Mouse (Mus musculus) heart, embryonic 11.5 days (tissue): ENCODE measurements around the gene Sfxn3. TPM values are rescaled to one million over a fixed set of nuclear protein-coding genes. Genes with fewer than 3 reads are reported as not detected.

Experiments used
- ATAC-seq: fragments of 200-750 bp; cut with Nextera tagmentation; replicated peaks from 2 replicates; pipeline ENCODE4 v1.8.0; 2017; ENCODE audit warnings: moderate library complexity; ENCODE audit not compliant: insufficient number of reproducible peaks, low FRiP score, low TSS enrichment
- H3K27ac ChIP-seq: fragments of 300-500 bp; sonication (generic); 2 replicates; pipeline ENCODE4 v1.5.1; 2014; ENCODE audit warnings: mild to moderate bottlenecking, low read depth, low read length
- H3K27me3 ChIP-seq: fragments of 300-500 bp; sonication (generic); 2 replicates; pipeline ENCODE4 v1.6.1; 2014; ENCODE audit warnings: mild to moderate bottlenecking, low read length, mixed read lengths; ENCODE audit not compliant: control insufficient read depth, insufficient read depth
- H3K36me3 ChIP-seq: fragments of 300-500 bp; sonication (generic); 2 replicates; pipeline ENCODE4 v1.6.1; 2014; ENCODE audit warnings: mild to moderate bottlenecking, low read length, moderate library complexity, mixed read lengths; ENCODE audit not compliant: control insufficient read depth, insufficient read depth
- H3K4me1 ChIP-seq: fragments of 300-500 bp; sonication (generic); 2 replicates; pipeline ENCODE4 v1.6.1; 2014; ENCODE audit warnings: low read length; ENCODE audit not compliant: control insufficient read depth, insufficient read depth
- H3K4me2 ChIP-seq: fragments of 300-500 bp; sonication (generic); 2 replicates; pipeline ENCODE4 v1.6.1; 2014; ENCODE audit warnings: mild to moderate bottlenecking, moderate library complexity
- H3K4me3 ChIP-seq: fragments of 300-500 bp; sonication (generic); 2 replicates; pipeline ENCODE4 v1.5.1; 2014; ENCODE audit warnings: low read depth, low read length
- H3K9ac ChIP-seq: fragments of 300-500 bp; sonication (generic); 2 replicates; pipeline ENCODE4 v1.6.1; 2014; ENCODE audit warnings: mild to moderate bottlenecking, low read depth, low read length, moderate library complexity
- H3K9me3 ChIP-seq: fragments of 300-500 bp; sonication (generic); replicated peaks from 2 replicates; pipeline ENCODE4 v1.6.1; 2016; ENCODE audit warnings: low read length; ENCODE audit not compliant: control insufficient read depth
- WGBS: fragments of 180-500 bp; shearing (Covaris S2); extraction: QIAGEN DNeasy Blood & Tissue Kit; methylation state at CpG from one replicate; pipeline ENCODE4 v1.1.7; 2014; ENCODE audit not compliant: insufficient replicate concordance; 5-methylcytosine and 5-hydroxymethylcytosine counted together
- polyA plus RNA-seq: library from polyadenylated mRNA; unstranded; fragments of >200 nt; fragmentation: Nextera tagmentation; extraction: Ambion mirVana; gene quantifications from 2 replicates; pipeline ENCODE4 v1.2.1, GENCODE M21; 2014

The Sfxn3 gene
- polyA plus RNA-seq, 1 experiment from 2014 or later = 16.0 TPM

DNA sequence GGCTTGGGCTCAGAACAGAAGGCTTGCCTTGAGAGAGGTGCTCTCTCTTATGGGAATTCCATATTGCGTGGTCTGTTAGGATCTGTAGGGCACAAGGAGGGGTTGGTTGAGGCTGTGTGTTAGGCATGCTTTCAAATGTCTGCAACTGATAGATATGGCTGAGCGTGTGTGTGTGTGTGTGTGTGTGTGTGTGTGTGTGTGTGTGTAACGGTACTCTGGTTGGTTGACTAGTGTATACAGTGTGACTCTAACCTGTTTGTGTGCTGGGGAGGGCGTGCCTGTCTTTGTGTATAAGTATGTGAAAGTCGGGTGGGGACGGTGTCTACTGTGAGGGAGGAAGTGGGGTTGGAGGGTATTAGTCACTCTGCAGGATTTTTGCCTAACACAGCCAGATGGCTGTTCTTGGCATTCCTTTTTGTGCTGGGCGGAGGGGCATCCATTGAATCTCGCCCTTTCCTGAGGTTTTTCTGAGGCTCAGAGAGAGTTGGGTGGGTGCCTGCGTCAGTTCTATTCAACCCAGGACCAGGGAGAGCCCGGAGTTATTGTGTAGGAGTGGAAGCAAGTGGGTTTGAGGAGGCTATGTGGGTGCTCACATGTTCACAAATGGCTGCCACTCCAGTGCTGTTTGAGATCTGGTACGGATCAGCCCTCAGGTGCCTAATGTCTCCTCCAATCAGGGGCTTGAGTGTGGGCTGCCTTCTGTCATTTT lies 786 bp downstream of the Sfxn3 start:
- H3K4me2 ChIP-seq = peak overlapping the region; percentile 84
- peak overlapping the region; percentile 74 for H3K9ac ChIP-seq
- H3K27me3 ChIP-seq = peaks cover 32% of the 10 kb centered on the region
- no peaks in the 10 kb centered on the region; the same call in 1 of the 2 replicates for H3K36me3 ChIP-seq
- ATAC-seq = peak; percentile 44
- peaks cover 14% of the 10 kb centered on the region for H3K4me1 ChIP-seq
- peak overlapping the region; percentile 78 for H3K27ac ChIP-seq
- no peaks in the 10 kb centered on the region for H3K9me3 ChIP-seq
- 36% methylated on average over 11 of the region's 11 CpGs for WGBS
- peak overlapping the region; percentile 57 for H3K4me3 ChIP-seq

DNA sequence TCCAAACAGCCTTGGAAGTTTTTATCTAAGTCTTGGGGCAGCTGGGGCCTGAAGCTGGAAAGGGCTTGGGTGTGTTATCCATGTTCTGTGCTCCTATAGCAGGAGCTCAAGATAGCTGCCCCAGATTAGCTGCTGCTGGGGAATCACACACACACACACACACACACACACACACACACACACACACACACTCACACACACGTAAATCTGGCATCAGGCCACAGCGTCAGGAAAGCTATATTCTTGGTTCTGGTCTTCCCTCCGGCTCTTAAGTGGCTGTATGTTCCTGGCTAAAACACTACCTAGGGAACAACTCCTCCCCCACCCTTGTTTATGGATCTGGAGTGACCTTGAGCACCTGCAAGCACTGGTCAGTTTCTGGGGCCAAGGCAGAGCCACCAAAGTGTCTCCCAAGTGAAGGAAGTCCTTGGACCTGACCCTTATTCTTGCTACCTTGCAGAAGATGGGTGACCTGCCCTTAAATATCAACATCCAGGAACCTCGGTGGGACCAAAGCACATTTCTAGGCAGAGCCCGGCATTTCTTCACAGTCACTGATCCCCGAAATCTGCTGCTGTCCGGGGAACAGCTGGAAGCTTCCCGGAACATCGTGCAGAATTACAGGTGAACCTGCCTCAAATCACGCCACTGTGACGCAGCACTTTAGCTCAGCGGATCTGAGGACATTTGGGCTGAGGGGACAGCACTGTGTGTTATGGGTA lies 1.5 kb downstream of the Sfxn3 start:
- H3K27ac ChIP-seq = peak overlapping the region; percentile 78

DNA sequence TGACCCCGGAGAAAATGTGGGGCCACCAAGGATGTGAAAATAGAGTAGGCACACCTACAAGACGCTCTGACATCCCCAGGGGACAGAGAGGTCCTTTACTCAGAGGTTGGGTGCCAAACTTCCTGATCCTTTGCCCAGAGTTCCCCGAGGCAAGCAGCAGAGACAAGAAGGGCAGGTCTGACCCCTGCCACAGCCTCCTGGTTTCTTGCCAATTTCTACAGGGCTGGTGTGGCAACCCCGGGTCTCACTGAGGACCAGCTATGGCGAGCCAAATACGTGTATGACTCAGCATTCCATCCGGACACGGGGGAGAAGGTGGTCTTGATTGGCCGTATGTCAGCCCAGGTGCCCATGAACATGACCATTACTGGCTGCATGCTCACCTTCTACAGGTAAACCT lies 2.2 kb downstream of the Sfxn3 start:
- peaks cover 4% of the 10 kb centered on the region; the same call in 1 of the 2 replicates for H3K36me3 ChIP-seq
- H3K9ac ChIP-seq = no peak overlapping the region
- H3K27me3 ChIP-seq = peaks cover 20% of the 10 kb centered on the region
- 71% methylated on average over 9 of the region's 9 CpGs for WGBS
- no peaks in the 10 kb centered on the region for H3K9me3 ChIP-seq
- no peak overlapping the region for H3K4me3 ChIP-seq
- no peak for ATAC-seq
- H3K4me2 ChIP-seq = no peak overlapping the region
- H3K27ac ChIP-seq = no peak overlapping the region
- H3K4me1 ChIP-seq = peaks cover 14% of the 10 kb centered on the region

More for the DNA sequence above, 1.5 kb downstream of the Sfxn3 start:
- no peaks in the 10 kb centered on the region for H3K9me3 ChIP-seq
- peak overlapping the region; percentile 57; the same call in 1 of the 2 replicates for H3K4me3 ChIP-seq
- peak overlapping the region; percentile 84 for H3K4me2 ChIP-seq
- peaks cover 25% of the 10 kb centered on the region for H3K27me3 ChIP-seq
- no peak for ATAC-seq
- peak overlapping the region; percentile 74; the same call in 1 of the 2 replicates for H3K9ac ChIP-seq
- 71% methylated on average over 12 of the region's 12 CpGs for WGBS
- peaks cover 14% of the 10 kb centered on the region for H3K4me1 ChIP-seq
- H3K36me3 ChIP-seq = peaks cover 4% of the 10 kb centered on the region; the same call in 1 of the 2 replicates

DNA sequence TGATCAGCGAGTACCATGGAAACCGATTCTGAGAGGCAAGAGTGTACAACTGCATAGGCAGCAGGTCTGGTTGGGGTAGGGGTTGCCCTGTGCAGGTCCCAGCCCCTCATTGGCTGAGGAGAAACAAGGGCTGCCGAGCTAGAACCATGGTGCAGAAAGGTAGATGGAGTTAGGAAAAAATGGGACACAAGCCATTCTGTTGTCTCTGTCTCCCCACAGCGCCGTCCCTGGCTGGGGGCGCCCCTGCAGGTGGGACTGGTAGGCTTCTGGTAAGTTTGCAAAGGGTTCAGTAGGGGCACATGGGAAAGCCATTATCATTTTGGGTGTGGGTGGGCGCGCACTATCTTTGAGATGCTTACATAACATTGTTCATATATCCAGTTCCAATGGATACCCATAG lies 6.1 kb downstream of the Sfxn3 start:
- 85% methylated on average over 8 of the region's 8 CpGs for WGBS
- no peak overlapping the region for H3K9ac ChIP-seq
- H3K27ac ChIP-seq = no peak overlapping the region
- H3K36me3 ChIP-seq = peaks cover 4% of the 10 kb centered on the region; the same call in 1 of the 2 replicates
- H3K4me2 ChIP-seq = no peak overlapping the region
- H3K4me3 ChIP-seq = no peak overlapping the region
- no peak for ATAC-seq
- peaks cover 8% of the 10 kb centered on the region; the same call in 1 of the 2 replicates for H3K4me1 ChIP-seq
- no peaks in the 10 kb centered on the region for H3K9me3 ChIP-seq
- H3K27me3 ChIP-seq = no peaks in the 10 kb centered on the region; the same call in 1 of the 2 replicates

DNA sequence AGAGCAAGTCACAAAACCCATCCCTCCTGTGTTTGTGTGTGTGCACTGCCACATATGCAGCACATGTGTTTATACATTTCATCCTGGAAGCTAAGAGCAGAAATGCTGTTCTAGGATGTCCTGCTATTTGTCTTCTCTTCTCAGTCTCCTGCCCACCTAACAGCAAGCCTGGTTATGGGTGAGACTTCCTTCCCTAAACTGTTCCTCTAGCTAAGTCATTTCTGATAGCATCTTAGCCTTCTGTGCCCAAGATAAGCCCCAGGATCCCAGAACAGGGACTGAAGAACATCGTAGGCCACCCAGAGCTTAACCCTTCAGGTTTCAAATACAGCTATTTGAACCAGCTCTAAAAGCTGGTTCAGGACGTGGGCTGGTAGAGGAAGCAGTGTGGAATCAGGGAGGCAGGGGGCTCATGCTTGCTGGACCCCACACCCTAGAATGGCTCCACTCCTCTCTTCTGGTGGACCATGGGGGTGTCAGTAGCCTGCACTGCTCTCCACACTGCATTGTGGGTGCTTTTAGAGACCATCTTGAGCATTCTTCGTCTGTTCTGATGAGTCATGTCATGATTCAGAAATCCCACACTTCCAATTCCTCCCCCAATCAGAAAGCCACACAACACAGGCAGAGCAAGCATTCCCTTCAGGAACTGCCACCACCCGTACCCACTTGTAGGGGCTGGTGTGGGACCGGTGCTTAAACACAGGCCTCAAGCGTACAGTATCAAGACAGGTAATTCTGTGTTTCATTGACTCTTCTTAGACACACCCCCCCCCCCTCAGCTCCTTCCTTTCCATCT lies 7.8 kb downstream of the Sfxn3 start:
- 68% methylated on average over 6 of the region's 6 CpGs for WGBS
- Histone ChIP-seq H3K4me2 (no peak overlapping the region), H3K9me3 (no peaks in the 10 kb centered on the region), H3K4me3 (no peak overlapping the region), H3K27me3 (no peaks in the 10 kb centered on the region; the same call in 1 of the 2 replicates), H3K9ac (no peak overlapping the region), H3K4me1 (peaks cover 11% of the 10 kb centered on the region; the same call in 1 of the 2 replicates), H3K36me3 (peaks cover 4% of the 10 kb centered on the region; the same call in 1 of the 2 replicates), H3K27ac (no peak overlapping the region)
- no peak for ATAC-seq

DNA sequence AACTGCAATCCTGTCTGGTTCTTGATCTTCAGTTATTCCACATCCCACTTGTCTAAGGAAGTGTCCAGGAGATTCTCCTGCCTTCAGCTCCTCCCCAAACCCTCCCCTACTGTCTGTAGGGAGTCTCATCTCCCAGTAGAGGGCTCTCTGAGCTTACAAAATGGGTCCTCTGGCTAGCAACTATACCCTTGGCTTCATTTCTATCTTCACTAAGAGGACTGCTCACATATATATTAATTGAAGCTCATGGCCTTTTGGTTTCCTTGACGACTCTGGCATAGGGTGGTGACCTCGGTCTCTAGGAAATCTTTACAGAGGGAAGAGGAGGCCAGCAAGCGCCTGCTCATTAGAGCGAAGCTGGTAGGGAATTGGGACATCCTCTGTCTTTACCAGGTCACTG lies 9.1 kb downstream of the Sfxn3 start:
- Histone ChIP-seq H3K27me3 (no peaks in the 10 kb centered on the region; the same call in 1 of the 2 replicates), H3K4me1 (peaks cover 11% of the 10 kb centered on the region; the same call in 1 of the 2 replicates), H3K4me2 (no peak overlapping the region), H3K27ac (no peak overlapping the region), H3K36me3 (peaks cover 4% of the 10 kb centered on the region; the same call in 1 of the 2 replicates), H3K4me3 (no peak overlapping the region), H3K9me3 (no peaks in the 10 kb centered on the region), H3K9ac (no peak overlapping the region)
- 51% methylated on average over 4 of the region's 4 CpGs for WGBS
- ATAC-seq = no peak

DNA sequence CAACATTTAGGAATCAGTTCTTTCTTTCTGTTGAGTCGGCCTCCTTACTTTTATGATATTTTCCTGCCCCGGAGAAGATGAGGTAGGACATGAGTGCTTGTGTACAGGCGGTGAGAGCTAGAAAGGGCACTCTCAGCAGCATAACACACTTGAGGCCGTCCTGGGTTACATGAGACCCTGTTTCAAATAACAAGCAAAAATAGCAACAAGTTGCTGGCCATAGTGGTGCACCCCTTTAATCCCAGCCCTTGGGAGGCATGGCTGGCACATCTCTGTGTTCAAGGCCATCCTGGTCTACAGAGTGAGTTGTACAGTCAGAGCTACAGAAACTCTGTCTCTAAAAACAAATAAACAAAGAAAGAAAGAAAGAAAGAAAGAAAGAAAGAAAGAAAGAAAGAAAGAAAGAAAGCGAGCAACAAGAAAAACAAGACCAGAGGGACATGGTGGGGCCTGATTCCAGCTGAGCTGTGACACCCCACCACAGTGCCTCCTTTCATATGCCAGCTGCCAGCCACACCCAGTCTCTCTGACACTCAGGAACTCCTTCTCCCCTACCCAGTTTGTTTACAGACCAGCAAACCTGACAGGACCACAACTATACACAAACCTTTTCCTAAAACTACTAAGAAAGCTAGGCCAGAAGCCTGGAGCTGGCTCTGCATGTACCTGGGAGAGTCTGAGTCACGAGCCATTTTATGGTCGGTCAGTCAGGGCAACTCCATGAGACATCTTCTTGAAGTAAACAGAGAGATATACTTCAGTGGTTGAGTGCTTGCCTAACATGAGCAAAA lies 9.8 kb downstream of the Sfxn3 start:
- Histone ChIP-seq H3K27ac (peak overlapping the region; percentile 98; the same call in 1 of the 2 replicates), H3K4me3 (peak overlapping the region; percentile 71; the same call in 1 of the 2 replicates)
- WGBS = 76% methylated on average over 7 of the region's 7 CpGs

More for the DNA sequence above, 9.8 kb downstream of the Sfxn3 start:
- Histone ChIP-seq H3K4me1 (peaks cover 11% of the 10 kb centered on the region; the same call in 1 of the 2 replicates), H3K9me3 (no peaks in the 10 kb centered on the region), H3K27me3 (no peaks in the 10 kb centered on the region; the same call in 1 of the 2 replicates), H3K4me2 (peak overlapping the region; percentile 89), H3K36me3 (peaks cover 4% of the 10 kb centered on the region; the same call in 1 of the 2 replicates), H3K9ac (peak overlapping the region; percentile 91)
- ATAC-seq = no peak
